Mouse (Mus musculus) forebrain, embryonic 13.5 days (tissue): ENCODE data around the gene Sprr2a2. TPM values are rescaled to one million over a fixed set of nuclear protein-coding genes. Genes with fewer than 3 reads are reported as not detected.
"Not testable (repeated sequence)": the region's sequence is repeated elsewhere in the genome, so short reads cannot be mapped to it uniquely, and the experiment has no call there.

Experiments
- ATAC-seq: fragments of 200-750 bp; cut with Nextera tagmentation; 2 replicates; pipeline ENCODE4 v1.8.0; 2017
- H3K27ac ChIP-seq: fragments of 300-500 bp; sonication (generic); 2 replicates; pipeline ENCODE4 v1.5.1; 2015; ENCODE audit warnings: inconsistent platforms, mild to moderate bottlenecking, moderate library complexity
- H3K27me3 ChIP-seq: fragments of 300-500 bp; sonication (generic); 2 replicates; pipeline ENCODE4 v1.6.1; 2015; ENCODE audit warnings: mild to moderate bottlenecking, inconsistent platforms
- H3K36me3 ChIP-seq: fragments of 300-500 bp; sonication (generic); 2 replicates; pipeline ENCODE4 v1.6.1; 2015; ENCODE audit warnings: mild to moderate bottlenecking, inconsistent platforms; ENCODE audit not compliant: poor library complexity, severe bottlenecking
- H3K4me1 ChIP-seq: fragments of 300-500 bp; sonication (generic); 2 replicates; pipeline ENCODE4 v1.6.1; 2015; ENCODE audit warnings: inconsistent platforms
- H3K4me2 ChIP-seq: fragments of 300-500 bp; sonication (generic); 2 replicates; pipeline ENCODE4 v1.6.1; 2015; ENCODE audit warnings: inconsistent platforms, mild to moderate bottlenecking, moderate library complexity
- H3K4me3 ChIP-seq: fragments of 300-500 bp; sonication (generic); 2 replicates; pipeline ENCODE4 v1.5.1; 2015; ENCODE audit warnings: mild to moderate bottlenecking, inconsistent platforms
- H3K9ac ChIP-seq: fragments of 300-500 bp; sonication (generic); 2 replicates; pipeline ENCODE4 v1.6.1; 2015; ENCODE audit warnings: mild to moderate bottlenecking, inconsistent platforms
- H3K9me3 ChIP-seq: fragments of 300-500 bp; sonication (generic); replicated peaks from 2 replicates; pipeline ENCODE4 v1.6.1; 2016; ENCODE audit warnings: inconsistent platforms
- WGBS: fragments of 180-500 bp; shearing (Covaris S2); methylation state at CpG from one replicate; pipeline ENCODE4 v1.1.7; 2015; 5-methylcytosine and 5-hydroxymethylcytosine counted together
- polyA plus RNA-seq: library from polyadenylated mRNA; unstranded; fragments of >200 nt; fragmentation: Nextera tagmentation; extraction: Ambion mirVana; gene quantifications from 2 replicates; pipeline ENCODE4 v1.2.1, GENCODE M21; 2015

Gene Sprr2a2
- not detected in 2 replicates for polyA plus RNA-seq

GRCm38 (mm10) chr3:92215569-92215968 lies at the start of gene Sprr2a2, which contains the start of gene Sprr2a1:
Gene Sprr2a2, plus strand, starts transcription at chr3:92215920.
Gene Sprr2a1, plus strand, starts transcription at chr3:92215799.
- H3K36me3 ChIP-seq, H3K9ac ChIP-seq, ATAC-seq, H3K4me3 ChIP-seq, H3K4me1 ChIP-seq, H3K9me3 ChIP-seq, H3K27me3 ChIP-seq, H3K27ac ChIP-seq, H3K4me2 ChIP-seq: not testable (repeated sequence)
- no CpG with 5 or more reads among the region's 2 CpGs for WGBS

GRCm38 (mm10) chr3:92169847-92170246 lies 45.9 kb upstream of the Sprr2a2 start:
- H3K9ac ChIP-seq = no peak overlapping the region
- no peaks in the 10 kb centered on the region for H3K27me3 ChIP-seq
- no peak overlapping the region for H3K4me2 ChIP-seq
- H3K4me1 ChIP-seq = no peaks in the 10 kb centered on the region
- no peak overlapping the region for H3K4me3 ChIP-seq
- H3K9me3 ChIP-seq = no peaks in the 10 kb centered on the region
- 95% methylated on average over 3 of the region's 3 CpGs for WGBS
- ATAC-seq = no peak
- no peak overlapping the region for H3K27ac ChIP-seq
- H3K36me3 ChIP-seq = no peaks in the 10 kb centered on the region

DNA sequence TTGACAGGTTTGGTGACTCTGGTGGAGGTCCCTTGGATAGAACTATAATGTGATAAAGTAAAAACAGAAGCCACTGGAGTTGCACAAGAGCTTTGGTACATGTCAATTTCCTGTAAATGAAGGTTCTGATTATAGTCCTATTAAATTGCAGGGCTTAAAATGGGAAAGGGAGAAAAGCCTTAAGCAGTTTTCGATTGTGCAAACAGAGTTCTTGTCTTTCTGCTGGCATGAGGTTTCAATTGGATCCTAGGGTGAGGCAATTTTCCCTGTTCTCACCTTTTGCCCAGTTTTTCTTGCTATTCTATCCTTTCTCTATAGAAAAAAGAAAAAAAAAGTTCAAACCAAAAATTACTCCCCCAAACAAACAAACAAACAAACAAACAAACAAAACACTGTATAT lies 38.8 kb upstream of the Sprr2a2 start:
- WGBS = 74% methylated on average over 1 of the region's 1 CpGs
- no peaks in the 10 kb centered on the region for H3K27me3 ChIP-seq
- H3K36me3 ChIP-seq = no peaks in the 10 kb centered on the region
- H3K9ac ChIP-seq = no peak overlapping the region
- no peaks in the 10 kb centered on the region for H3K4me1 ChIP-seq
- H3K4me2 ChIP-seq = no peak overlapping the region
- no peak for ATAC-seq
- H3K4me3 ChIP-seq = no peak overlapping the region
- no peaks in the 10 kb centered on the region for H3K9me3 ChIP-seq
- H3K27ac ChIP-seq = no peak overlapping the region

DNA sequence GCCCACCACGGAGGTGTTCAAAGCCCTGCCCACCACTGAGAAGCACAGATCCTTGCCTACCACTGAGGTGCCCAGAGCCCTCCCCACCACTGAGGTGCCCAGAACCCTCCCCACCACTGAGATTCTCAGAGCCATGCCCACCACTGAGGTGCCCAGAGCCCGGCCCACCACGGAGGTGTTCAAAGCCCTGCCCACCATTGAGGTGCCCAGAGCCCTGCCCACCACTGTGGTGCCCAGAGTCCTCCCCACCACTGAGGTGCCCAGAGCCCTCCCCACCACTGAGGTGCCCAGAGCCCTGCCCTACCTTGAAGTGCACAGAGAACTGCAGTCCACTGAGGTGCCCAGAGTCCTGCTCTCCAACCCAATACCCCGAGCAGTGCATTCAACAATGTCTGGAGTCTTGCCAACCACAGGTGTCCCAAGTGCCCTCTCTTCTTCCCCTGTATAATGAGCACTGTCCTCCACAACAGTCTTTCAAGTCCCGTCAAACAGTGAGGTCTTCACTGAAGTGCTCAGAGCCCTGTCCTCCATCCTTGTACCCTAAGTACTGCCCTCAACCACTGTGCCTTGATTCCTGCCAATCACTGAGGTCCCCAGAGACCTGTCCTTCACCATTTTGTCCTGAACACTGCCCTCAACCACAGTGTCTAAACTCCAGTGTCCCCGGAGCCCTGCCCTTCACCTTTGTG lies 20.1 kb upstream of the Sprr2a2 start:
- no peak overlapping the region for H3K4me2 ChIP-seq
- 85% methylated on average over 6 of the region's 6 CpGs for WGBS
- H3K4me3 ChIP-seq = no peak overlapping the region
- H3K36me3 ChIP-seq = no peaks in the 10 kb centered on the region
- no peak for ATAC-seq
- H3K27ac ChIP-seq = no peak overlapping the region
- no peaks in the 10 kb centered on the region for H3K4me1 ChIP-seq
- no peaks in the 10 kb centered on the region for H3K27me3 ChIP-seq
- H3K9ac ChIP-seq = no peak overlapping the region
- no peaks in the 10 kb centered on the region for H3K9me3 ChIP-seq

DNA sequence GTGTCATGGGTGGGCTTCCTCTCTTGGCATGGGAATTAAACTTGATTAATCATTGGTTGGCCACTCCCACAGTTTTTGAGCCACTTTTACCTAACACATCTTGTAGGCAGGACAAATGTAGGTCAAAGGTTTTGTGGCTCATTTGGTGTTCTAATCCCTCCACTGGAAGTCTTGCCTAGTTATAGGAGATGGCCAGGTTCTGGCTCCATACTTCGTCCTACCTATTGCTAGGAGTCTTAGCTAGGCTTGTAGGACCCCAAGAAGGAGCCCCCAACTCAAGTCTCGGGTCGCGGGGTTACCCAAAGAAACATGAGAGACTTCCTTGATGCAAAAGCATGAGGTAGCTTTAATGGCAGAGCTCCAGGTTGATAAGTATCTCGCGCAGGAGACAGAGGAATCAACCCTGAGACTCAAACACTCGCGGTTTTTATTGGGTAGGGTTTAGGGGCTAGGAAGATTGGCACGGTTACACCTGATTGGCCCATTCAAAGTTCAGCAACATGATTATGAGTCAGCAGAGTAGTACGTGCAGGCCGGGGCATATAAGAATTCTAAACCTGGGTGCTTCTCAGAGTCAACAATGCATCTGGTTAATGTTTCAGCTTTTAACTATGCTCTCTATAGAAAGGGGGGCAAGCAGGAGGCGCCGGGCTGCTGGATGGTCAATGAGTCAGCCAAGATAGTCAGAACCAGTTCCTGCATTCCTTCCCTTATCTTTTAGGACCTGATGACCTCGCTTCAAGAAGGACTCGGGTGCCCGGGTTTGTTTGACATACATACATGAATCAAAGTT lies 4.4 kb upstream of the Sprr2a2 start:
- no CpG with 5 or more reads among the region's 16 CpGs for WGBS
- not testable (repeated sequence) for H3K4me3 ChIP-seq, H3K27ac ChIP-seq, H3K4me1 ChIP-seq, ATAC-seq, H3K36me3 ChIP-seq, H3K4me2 ChIP-seq, H3K27me3 ChIP-seq, H3K9me3 ChIP-seq, H3K9ac ChIP-seq

DNA sequence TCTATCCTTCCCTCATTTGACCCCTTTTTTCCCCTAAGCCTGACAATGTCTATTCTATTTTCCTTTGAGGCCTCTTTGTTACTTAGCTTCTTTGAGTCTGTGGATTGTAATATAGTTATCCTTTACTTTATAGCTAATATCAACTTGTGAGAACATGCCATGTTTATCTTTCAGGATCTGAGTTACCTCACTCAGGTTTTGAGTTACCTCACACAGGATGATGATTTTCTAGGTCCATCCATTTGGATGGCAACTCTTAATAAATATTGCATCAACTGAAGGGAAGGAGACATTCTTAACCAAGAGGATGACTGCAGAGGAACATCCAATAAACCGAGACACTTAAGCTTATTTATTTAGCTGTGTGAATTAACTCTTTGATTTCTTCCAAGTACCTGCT lies 3.7 kb upstream of the Sprr2a2 start:
- not testable (repeated sequence) for H3K4me1 ChIP-seq, H3K36me3 ChIP-seq, H3K27ac ChIP-seq, H3K4me2 ChIP-seq, ATAC-seq, H3K9ac ChIP-seq, H3K9me3 ChIP-seq, H3K4me3 ChIP-seq, H3K27me3 ChIP-seq
- no CpG with 5 or more reads among the region's 1 CpGs for WGBS

GRCm38 (mm10) chr3:92213651-92214050 lies 2.1 kb upstream of the Sprr2a2 start:
- not testable (repeated sequence) for H3K27me3 ChIP-seq, H3K9me3 ChIP-seq, H3K36me3 ChIP-seq, H3K4me2 ChIP-seq, H3K4me3 ChIP-seq, H3K9ac ChIP-seq, H3K27ac ChIP-seq, H3K4me1 ChIP-seq
- ATAC-seq = peak; percentile 30; the same call in 1 of the 2 replicates

GRCm38 (mm10) chr3:92219031-92219430 lies 3.3 kb downstream of the Sprr2a2 start:
- not testable (repeated sequence) for H3K9ac ChIP-seq, H3K4me3 ChIP-seq, H3K36me3 ChIP-seq, H3K4me1 ChIP-seq, H3K4me2 ChIP-seq, H3K27ac ChIP-seq, H3K27me3 ChIP-seq, H3K9me3 ChIP-seq
- peak; percentile 52; the same call in 1 of the 2 replicates for ATAC-seq
- WGBS = no CpG with 5 or more reads among the region's 8 CpGs

GRCm38 (mm10) chr3:92223708-92224107 lies 8.0 kb downstream of the Sprr2a2 start:
- H3K4me3 ChIP-seq, H3K4me2 ChIP-seq, H3K27ac ChIP-seq, H3K9ac ChIP-seq, H3K9me3 ChIP-seq, H3K36me3 ChIP-seq, H3K27me3 ChIP-seq, H3K4me1 ChIP-seq: not testable (repeated sequence)
- 0 out of 2 replicates have a peak, but pooled peaks have one; percentile 37 for ATAC-seq

DNA sequence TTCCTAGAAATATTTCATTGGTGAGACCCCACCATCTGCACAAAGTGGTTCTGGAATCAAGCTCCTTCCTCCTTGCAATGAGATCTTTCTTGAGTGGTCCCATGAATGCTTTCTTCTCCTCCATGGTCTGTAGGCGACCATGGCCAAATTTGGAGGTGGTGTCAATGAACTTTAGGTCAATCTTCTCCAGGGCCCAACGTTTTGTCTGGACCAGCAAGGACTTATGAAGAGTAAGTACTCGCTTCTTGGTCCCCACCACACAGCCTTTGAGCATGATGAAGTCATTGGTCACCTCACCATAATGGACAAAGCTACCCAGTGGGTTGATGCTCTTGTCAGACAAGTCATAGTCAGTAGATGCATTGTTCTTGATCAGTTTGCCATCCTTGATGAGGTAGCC lies 11.7 kb downstream of the Sprr2a2 start:
- H3K27me3 ChIP-seq, H3K36me3 ChIP-seq, ATAC-seq, H3K4me1 ChIP-seq, H3K4me3 ChIP-seq, H3K9me3 ChIP-seq, H3K27ac ChIP-seq, H3K4me2 ChIP-seq, H3K9ac ChIP-seq: not testable (repeated sequence)
- 72% methylated on average over 3 of the region's 3 CpGs for WGBS

DNA sequence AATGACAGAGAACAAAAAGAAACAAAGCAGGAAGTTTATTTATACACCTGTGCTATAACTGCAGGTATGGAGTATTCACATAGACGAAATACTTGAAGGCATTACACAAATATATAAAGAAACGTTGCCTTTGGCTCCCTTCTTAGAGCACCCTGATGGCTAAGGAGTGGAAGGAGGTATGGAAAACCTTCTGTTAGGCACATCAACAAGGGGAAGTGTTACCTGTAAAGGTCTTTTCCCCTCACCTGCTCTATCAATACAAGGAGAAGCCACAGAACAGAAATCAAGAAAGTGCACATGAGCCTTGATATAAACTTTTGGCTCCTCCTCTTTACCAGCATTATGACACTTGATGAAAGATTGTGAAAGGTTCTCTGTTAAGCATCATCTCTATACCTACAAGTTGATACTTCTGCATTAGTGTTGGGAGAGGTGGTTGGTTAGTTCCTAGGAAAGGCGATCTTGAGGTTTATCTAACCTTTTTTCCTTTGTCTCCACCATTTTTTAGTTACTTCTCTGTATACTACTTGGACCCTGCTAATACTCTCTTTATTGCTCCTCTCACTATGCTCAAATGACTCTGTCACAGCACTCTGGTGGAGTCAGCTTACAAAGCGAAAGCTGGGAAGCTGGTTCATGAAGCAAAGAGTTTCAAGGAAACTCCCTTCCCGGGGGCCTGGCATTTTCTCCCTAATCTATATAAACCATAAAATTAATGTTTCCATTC lies 20.9 kb downstream of the Sprr2a2 start:
- H3K27me3 ChIP-seq, H3K9ac ChIP-seq, H3K27ac ChIP-seq, H3K36me3 ChIP-seq, H3K9me3 ChIP-seq, H3K4me3 ChIP-seq, H3K4me1 ChIP-seq, H3K4me2 ChIP-seq: not testable (repeated sequence)
- WGBS = no CpG with 5 or more reads among the region's 5 CpGs
- ATAC-seq = peak; percentile 33; the same call in 1 of the 2 replicates

GRCm38 (mm10) chr3:92238736-92239135 lies 23.0 kb downstream of the Sprr2a2 start:
- H3K4me3 ChIP-seq, H3K4me2 ChIP-seq, H3K9ac ChIP-seq, H3K9me3 ChIP-seq, H3K36me3 ChIP-seq, H3K4me1 ChIP-seq, ATAC-seq, H3K27me3 ChIP-seq, H3K27ac ChIP-seq: not testable (repeated sequence)
